Mouse (Mus musculus): ENCODE data around the gene Lgsn.

DNA sequence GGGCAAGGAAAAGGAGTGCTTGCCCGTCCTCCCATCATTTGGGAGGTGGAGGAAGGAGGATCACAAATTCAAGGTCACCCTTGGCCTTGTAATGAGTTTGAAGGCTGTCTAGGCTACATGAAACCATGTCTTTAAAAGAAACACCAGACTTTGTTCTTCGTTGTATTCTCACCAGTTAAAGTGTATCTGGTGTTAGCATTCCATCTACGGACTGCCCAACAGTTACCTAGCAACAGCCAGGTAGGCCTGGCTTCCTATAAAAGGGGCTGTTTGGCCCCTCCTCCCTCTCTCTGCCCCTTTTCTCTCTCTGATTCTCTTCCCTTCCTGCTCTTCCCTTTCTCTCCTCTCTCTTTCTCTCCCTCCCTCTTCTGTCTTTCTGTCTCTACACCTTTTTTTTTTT is 25.7 kb upstream of the Lgsn start:
- TF ChIP-seq CTCF (IDR thresholded peaks at IDR 0.05; ENCODE audit: control insufficient read depth, insufficient read depth, low read length) = no peak
- TF ChIP-seq POLR2A (IDR thresholded peaks at IDR 0.05; ENCODE audit: borderline replicate concordance, control insufficient read depth, low read depth, low read length) = no peak
